In genomic region chr9:74896742-74897141, GRCm38 (mm10) we compare ENCODE assay signal across 28 mouse cellular contexts. TPM values are rescaled to one million over a fixed set of nuclear protein-coding genes. Genes with fewer than 3 reads are reported as not detected.
DNase-seq lines count a peak whose midpoint lies in the region; ATAC-seq and TF ChIP-seq lines count a peak whose summit lies in the region.
"Had no signal": no experiment of that assay in that cellular context is flagged by ENCODE, and none has a peak within 500 bp of the region (broad histone marks: within the 10 kb centered on the region; RNA-seq: fewer than 3 reads in every experiment).

No protein-coding gene starts in this region.

- H3K9me3 ChIP-seq in intestine, embryonic 15.5 days: no peaks in the 10 kb centered on the region
- no peaks in the 10 kb centered on the region for H3K9me3 ChIP-seq in intestine, postnatal 0 days (ENCODE audit: control insufficient read depth)
- H3K9me3 ChIP-seq in midbrain, embryonic 13.5 days: no peaks in the 10 kb centered on the region
- H3K9me3 ChIP-seq in midbrain, embryonic 10.5 days (replicated peaks): no peaks in the 10 kb centered on the region
- H3K9me3 ChIP-seq in intestine, embryonic 16.5 days (ENCODE audit: control insufficient read depth, low read length): no peaks in the 10 kb centered on the region
- H3K9me3 ChIP-seq: embryonic facial prominence, embryonic 10.5 days; embryonic facial prominence, embryonic 13.5 days; forebrain, embryonic 13.5 days; heart, embryonic 12.5 days; heart, embryonic 15.5 days; hindbrain, embryonic 10.5 days; hindbrain, embryonic 13.5 days had no signal

- TF ChIP-seq CTCF in intestine, postnatal 0 days (IDR thresholded peaks at IDR 0.05; ENCODE audit: low read depth): no peak

- ATAC-seq in intestine, embryonic 15.5 days: peak; percentile 34; the same call in 1 of the 2 replicates
- ATAC-seq in intestine, postnatal 0 days: no peak
- ATAC-seq in midbrain, embryonic 13.5 days: 0 out of 2 replicates have a peak, but pooled peaks have one; percentile 58
- 0 out of 2 replicates have a peak, but pooled peaks have one; percentile 33 for ATAC-seq in intestine, embryonic 16.5 days
- ATAC-seq: forebrain, embryonic 13.5 days; forebrain, embryonic 16.5 days; hindbrain, embryonic 16.5 days had no signal

- H3K4me3 ChIP-seq in intestine, embryonic 15.5 days (replicated peaks): no peak overlapping the region
- H3K4me3 ChIP-seq in intestine, postnatal 0 days (ENCODE audit: low read depth, low read length): no peak overlapping the region
- H3K4me3 ChIP-seq in midbrain, embryonic 13.5 days (replicated peaks): no peak overlapping the region
- no peak overlapping the region for H3K4me3 ChIP-seq in midbrain, embryonic 10.5 days
- H3K4me3 ChIP-seq in intestine, embryonic 16.5 days (ENCODE audit: low read length): no peak overlapping the region
- H3K4me3 ChIP-seq: embryonic facial prominence, embryonic 10.5 days; embryonic facial prominence, embryonic 13.5 days; erythroblast, embryonic 14.5 days; forebrain, embryonic 13.5 days; heart, embryonic 12.5 days; heart, embryonic 15.5 days; hindbrain, embryonic 10.5 days; hindbrain, embryonic 13.5 days had no signal

- no peaks in the 10 kb centered on the region for H3K36me3 ChIP-seq in intestine, embryonic 15.5 days
- no peaks in the 10 kb centered on the region for H3K36me3 ChIP-seq in intestine, postnatal 0 days (ENCODE audit: control insufficient read depth, insufficient read depth)
- no peaks in the 10 kb centered on the region for H3K36me3 ChIP-seq in midbrain, embryonic 13.5 days
- no peaks in the 10 kb centered on the region for H3K36me3 ChIP-seq in midbrain, embryonic 10.5 days
- no peaks in the 10 kb centered on the region for H3K36me3 ChIP-seq in intestine, embryonic 16.5 days (ENCODE audit: control insufficient read depth, insufficient read depth, low read length)
- H3K36me3 ChIP-seq: embryonic facial prominence, embryonic 10.5 days; embryonic facial prominence, embryonic 13.5 days; heart, embryonic 12.5 days; heart, embryonic 15.5 days; hindbrain, embryonic 10.5 days; hindbrain, embryonic 13.5 days had no signal

- no peak overlapping the region for H3K27ac ChIP-seq in intestine, embryonic 15.5 days
- no peak overlapping the region for H3K27ac ChIP-seq in intestine, postnatal 0 days (ENCODE audit: low read depth, low read length)
- no peak overlapping the region for H3K27ac ChIP-seq in midbrain, embryonic 13.5 days
- no peak overlapping the region for H3K27ac ChIP-seq in midbrain, embryonic 10.5 days (replicated peaks)
- no peak overlapping the region for H3K27ac ChIP-seq in intestine, embryonic 16.5 days (ENCODE audit: low read length)
- H3K27ac ChIP-seq: embryonic facial prominence, embryonic 10.5 days; embryonic facial prominence, embryonic 13.5 days; forebrain, embryonic 13.5 days; heart, embryonic 15.5 days; hindbrain, embryonic 10.5 days; hindbrain, embryonic 13.5 days had no signal

- no peaks in the 10 kb centered on the region for H3K27me3 ChIP-seq in intestine, embryonic 15.5 days (replicated peaks)
- H3K27me3 ChIP-seq in intestine, postnatal 0 days (replicated peaks; ENCODE audit: control insufficient read depth, insufficient read depth, low read length): no peaks in the 10 kb centered on the region
- H3K27me3 ChIP-seq in midbrain, embryonic 13.5 days: no peaks in the 10 kb centered on the region
- H3K27me3 ChIP-seq in midbrain, embryonic 10.5 days (ENCODE audit: low read depth, poor library complexity, severe bottlenecking): no peaks in the 10 kb centered on the region
- H3K27me3 ChIP-seq in intestine, embryonic 16.5 days (replicated peaks; ENCODE audit: control insufficient read depth, insufficient read depth, low read length): no peaks in the 10 kb centered on the region
- H3K27me3 ChIP-seq: embryonic facial prominence, embryonic 13.5 days; forebrain, embryonic 13.5 days; heart, embryonic 12.5 days; heart, embryonic 15.5 days; hindbrain, embryonic 13.5 days had no signal

- DNase-seq in midbrain, embryonic 10.5 days (ENCODE audit: low spot score): no peak
- peak; percentile 23 for DNase-seq in yolk sac, embryonic 10.5 days (ENCODE audit: low spot score)
- no peak for DNase-seq in kidney, adult 9 months
- no peak for DNase-seq in cerebellum, adult 18-20 months
- DNase-seq: adrenal gland, postnatal 10 days; adrenal gland, postnatal 36 days; cerebellum, adult 2 months; cerebellum, adult 9-11 months; cerebellum, postnatal 25 days; embryo, embryonic 11 days; gastrocnemius, postnatal 14 days; heart, adult 18-20 months; heart, postnatal 10 days; heart, postnatal 36 days had no signal

- no peak overlapping the region for H3K4me2 ChIP-seq in intestine, embryonic 15.5 days (replicated peaks)
- no peak overlapping the region for H3K4me2 ChIP-seq in intestine, postnatal 0 days (replicated peaks; ENCODE audit: low read depth)
- no peak overlapping the region for H3K4me2 ChIP-seq in midbrain, embryonic 13.5 days (replicated peaks)
- H3K4me2 ChIP-seq in intestine, embryonic 16.5 days (ENCODE audit: low read depth, low read length): no peak overlapping the region
- H3K4me2 ChIP-seq: embryonic facial prominence, embryonic 13.5 days; forebrain, embryonic 13.5 days; heart, embryonic 12.5 days; heart, embryonic 15.5 days; hindbrain, embryonic 13.5 days had no signal

- H3K9ac ChIP-seq in intestine, embryonic 15.5 days: no peak overlapping the region
- H3K9ac ChIP-seq in intestine, postnatal 0 days (ENCODE audit: low read depth, low read length): no peak overlapping the region
- no peak overlapping the region for H3K9ac ChIP-seq in midbrain, embryonic 13.5 days (replicated peaks)
- no peak overlapping the region for H3K9ac ChIP-seq in intestine, embryonic 16.5 days (ENCODE audit: low read depth, low read length)
- H3K9ac ChIP-seq: embryonic facial prominence, embryonic 13.5 days; forebrain, embryonic 13.5 days; heart, embryonic 12.5 days; heart, embryonic 15.5 days; hindbrain, embryonic 13.5 days had no signal

- 80% methylated on average over 7 of the region's 7 CpGs for WGBS in intestine, embryonic 15.5 days
- 76% methylated on average over 7 of the region's 7 CpGs for WGBS in intestine, postnatal 0 days
- 88% methylated on average over 7 of the region's 7 CpGs for WGBS in midbrain, embryonic 13.5 days
- 90% methylated on average over 7 of the region's 7 CpGs for WGBS in midbrain, embryonic 10.5 days
- 84% methylated on average over 7 of the region's 7 CpGs for WGBS in intestine, embryonic 16.5 days

- no peaks in the 10 kb centered on the region for H3K4me1 ChIP-seq in intestine, embryonic 15.5 days (replicated peaks)
- H3K4me1 ChIP-seq in intestine, postnatal 0 days (replicated peaks; ENCODE audit: control insufficient read depth, insufficient read depth, low read length): no peaks in the 10 kb centered on the region
- no peaks in the 10 kb centered on the region for H3K4me1 ChIP-seq in midbrain, embryonic 13.5 days (replicated peaks)
- H3K4me1 ChIP-seq in midbrain, embryonic 10.5 days: no peaks in the 10 kb centered on the region
- H3K4me1 ChIP-seq in intestine, embryonic 16.5 days (ENCODE audit: control insufficient read depth, insufficient read depth, low read length): no peaks in the 10 kb centered on the region
- H3K4me1 ChIP-seq: embryonic facial prominence, embryonic 10.5 days; embryonic facial prominence, embryonic 13.5 days; forebrain, embryonic 13.5 days; heart, embryonic 12.5 days; heart, embryonic 15.5 days; hindbrain, embryonic 10.5 days; hindbrain, embryonic 13.5 days had no signal

RNA-seq across cellular contexts. Expression of gene Onecut1, which starts 35.0 kb away (rescaled TPM):
- 1.8 and 2.3 TPM in 2 replicates for polyA plus RNA-seq in intestine, embryonic 15.5 days (2015; fragmentation: Nextera tagmentation; extraction: Ambion mirVana)
- polyA plus RNA-seq in intestine, postnatal 0 days (2015; fragmentation: Nextera tagmentation; extraction: Ambion mirVana): 0.07 TPM in 1 of 2 replicates, not detected in the other
- polyA plus RNA-seq in midbrain, embryonic 13.5 days (2015; fragmentation: Nextera tagmentation; extraction: Ambion mirVana): 10.4 and 10.7 TPM in 2 replicates
- polyA plus RNA-seq in midbrain, embryonic 10.5 days (2016; fragmentation: Nextera tagmentation; extraction: Ambion mirVana): 10.0 and 13.4 TPM in 2 replicates
- polyA plus RNA-seq in intestine, embryonic 16.5 days (2015; fragmentation: Nextera tagmentation; extraction: Ambion mirVana): 0.82 and 0.92 TPM in 2 replicates
- polyA plus RNA-seq: embryonic facial prominence, embryonic 13.5 days; erythroblast, embryonic 14.5 days; heart, embryonic 15.5 days had no signal

RNA-seq across cellular contexts. Expression of gene Fam214a, which starts 55.9 kb away (rescaled TPM):
- 6.4 and 7.8 TPM in 2 replicates for polyA plus RNA-seq in intestine, embryonic 15.5 days (2015; fragmentation: Nextera tagmentation; extraction: Ambion mirVana)
- polyA plus RNA-seq in intestine, postnatal 0 days (2015; fragmentation: Nextera tagmentation; extraction: Ambion mirVana): 5.1 and 5.7 TPM in 2 replicates
- 31.3 TPM in 2 replicates for polyA plus RNA-seq in midbrain, embryonic 13.5 days (2015; fragmentation: Nextera tagmentation; extraction: Ambion mirVana)
- polyA plus RNA-seq in midbrain, embryonic 10.5 days (2016; fragmentation: Nextera tagmentation; extraction: Ambion mirVana): 7.7 and 13.2 TPM in 2 replicates
- polyA plus RNA-seq in intestine, embryonic 16.5 days (2015; fragmentation: Nextera tagmentation; extraction: Ambion mirVana): 7.6 and 8.6 TPM in 2 replicates
- polyA plus RNA-seq: erythroblast, embryonic 14.5 days had no signal
